Mouse (Mus musculus): Measurements from ENCODE around the gene Map10. TPM values are rescaled to one million over a fixed set of nuclear protein-coding genes. Genes with fewer than 3 reads are reported as not detected.

Gene Map10
- 11.0 and 11.6 TPM in 2 replicates for total RNA-seq (2014; rRNA removed)
- polyA plus RNA-seq (2015; fragmentation: Nextera tagmentation; extraction: Ambion mirVana): 5.8 and 6.9 TPM in 2 replicates

- ATAC-seq (ENCODE audit: low FRiP score) (peak; percentile 77), DNase-seq (ENCODE audit: low spot score) (peak; percentile 93)
- Histone ChIP-seq H3K4me2 (ENCODE audit: low read depth, low read length, poor library complexity, severe bottlenecking) (peak within 1 kb of the TSS; percentile 82), H3K4me3 (ENCODE audit: low read depth, low read length) (peak within 1 kb of the TSS; percentile 46), H3K27ac (ENCODE audit: low read depth, low read length) (peak within 1 kb of the TSS; percentile 75; the same call in 1 of the 2 replicates), H3K36me3 (ENCODE audit: insufficient read depth, low read length) (no peaks in the 10 kb centered on the region), H3K27me3 (ENCODE audit: insufficient read depth, low read length) (no peaks in the 10 kb centered on the region), H3K4me1 (ENCODE audit: insufficient read depth, low read length) (peaks cover 5% of the 10 kb centered on the region; the same call in 1 of the 2 replicates), H3K9ac (replicated peaks; ENCODE audit: low read length, poor library complexity, severe bottlenecking) (peak within 1 kb of the TSS; percentile 57), H3K9me3 (ENCODE audit: low read length) (peaks cover 15% of the 10 kb centered on the region)
- 2% methylated on average over 52 of the region's 62 CpGs for WGBS
- no peak for TF ChIP-seq CTCF (IDR thresholded peaks at IDR 0.05)
These were observed at the start of gene Map10 for GRCm38 (mm10) chr8:125669700-125670195. Map10 (plus strand) TSS chr8:125669818.

DNA sequence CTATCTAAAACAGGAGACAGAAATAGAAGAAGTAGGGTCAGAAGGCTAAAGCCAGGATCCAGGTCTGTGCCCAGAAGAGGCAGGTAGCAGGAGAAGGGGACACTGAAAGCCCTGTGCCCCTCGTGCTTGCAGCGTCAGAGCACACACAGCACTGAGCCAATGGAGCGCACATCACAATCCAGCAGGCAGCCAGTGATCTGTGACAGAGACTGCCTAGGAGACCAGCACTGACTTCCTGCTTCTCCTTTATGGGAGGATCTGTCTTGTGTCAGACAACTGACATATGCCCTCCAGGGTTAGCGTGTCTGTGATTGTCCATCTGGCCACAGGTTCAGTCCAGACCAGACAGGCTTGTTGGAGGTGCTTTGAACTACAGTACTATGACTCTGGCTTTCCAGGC, 49.3 kb upstream of the Map10 start:
- H3K4me1 ChIP-seq (ENCODE audit: insufficient read depth, low read length): peaks cover 3% of the 10 kb centered on the region; the same call in 1 of the 2 replicates
- no peaks in the 10 kb centered on the region for H3K36me3 ChIP-seq (ENCODE audit: insufficient read depth, low read length)
- ATAC-seq (ENCODE audit: low FRiP score) (no peak), DNase-seq (ENCODE audit: low spot score) (peak; percentile 22)
- no peak overlapping the region for H3K4me3 ChIP-seq (ENCODE audit: low read depth, low read length)
- H3K4me2 ChIP-seq (ENCODE audit: low read depth, low read length, poor library complexity, severe bottlenecking): no peak overlapping the region
- no peaks in the 10 kb centered on the region for H3K27me3 ChIP-seq (ENCODE audit: insufficient read depth, low read length)
- no peak overlapping the region for H3K9ac ChIP-seq (replicated peaks; ENCODE audit: low read length, poor library complexity, severe bottlenecking)
- no peak overlapping the region for H3K27ac ChIP-seq (ENCODE audit: low read depth, low read length)
- no peaks in the 10 kb centered on the region for H3K9me3 ChIP-seq (ENCODE audit: low read length)
- WGBS: 73% methylated on average over 4 of the region's 4 CpGs
- TF ChIP-seq CTCF (IDR thresholded peaks at IDR 0.05): no peak

GRCm38 (mm10) chr8:125624287-125624686, 45.3 kb upstream of the Map10 start:
- no peak overlapping the region for H3K27ac ChIP-seq (ENCODE audit: low read depth, low read length)
- DNase-seq (ENCODE audit: low spot score): no peak
- WGBS: 93% methylated on average over 8 of the region's 8 CpGs
- H3K4me1 ChIP-seq (ENCODE audit: insufficient read depth, low read length): peaks cover under 1% of the 10 kb centered on the region; the same call in 1 of the 2 replicates
- no peaks in the 10 kb centered on the region for H3K27me3 ChIP-seq (ENCODE audit: insufficient read depth, low read length)
- no peak overlapping the region for H3K4me2 ChIP-seq (ENCODE audit: low read depth, low read length, poor library complexity, severe bottlenecking)
- H3K9ac ChIP-seq (replicated peaks; ENCODE audit: low read length, poor library complexity, severe bottlenecking): no peak overlapping the region
- no peak for TF ChIP-seq CTCF (IDR thresholded peaks at IDR 0.05)
- H3K36me3 ChIP-seq (ENCODE audit: insufficient read depth, low read length): no peaks in the 10 kb centered on the region
- no peak for ATAC-seq (ENCODE audit: low FRiP score)
- H3K9me3 ChIP-seq (ENCODE audit: low read length): no peaks in the 10 kb centered on the region
- no peak overlapping the region for H3K4me3 ChIP-seq (ENCODE audit: low read depth, low read length)

- no peak overlapping the region for H3K4me3 ChIP-seq (ENCODE audit: low read depth, low read length)
- H3K36me3 ChIP-seq (ENCODE audit: insufficient read depth, low read length): no peaks in the 10 kb centered on the region
- ATAC-seq (ENCODE audit: low FRiP score) (no peak), DNase-seq (ENCODE audit: low spot score) (no peak)
- TF ChIP-seq CTCF (IDR thresholded peaks at IDR 0.05): no peak
- no peaks in the 10 kb centered on the region for H3K27me3 ChIP-seq (ENCODE audit: insufficient read depth, low read length)
- no peak overlapping the region for H3K27ac ChIP-seq (ENCODE audit: low read depth, low read length)
- H3K9ac ChIP-seq (replicated peaks; ENCODE audit: low read length, poor library complexity, severe bottlenecking): no peak overlapping the region
- no peak overlapping the region for H3K4me2 ChIP-seq (ENCODE audit: low read depth, low read length, poor library complexity, severe bottlenecking)
- H3K9me3 ChIP-seq (ENCODE audit: low read length): no peaks in the 10 kb centered on the region
- 91% methylated on average over 8 of the region's 8 CpGs for WGBS
- no peaks in the 10 kb centered on the region for H3K4me1 ChIP-seq (ENCODE audit: insufficient read depth, low read length)
These were observed 43.2 kb upstream of the Map10 start for GRCm38 (mm10) chr8:125626381-125626780.

GRCm38 (mm10) chr8:125628834-125629233, 40.8 kb upstream of the Map10 start:
- H3K4me1 ChIP-seq (ENCODE audit: insufficient read depth, low read length): no peaks in the 10 kb centered on the region
- H3K4me2 ChIP-seq (ENCODE audit: low read depth, low read length, poor library complexity, severe bottlenecking): no peak overlapping the region
- no peaks in the 10 kb centered on the region for H3K27me3 ChIP-seq (ENCODE audit: insufficient read depth, low read length)
- H3K9ac ChIP-seq (replicated peaks; ENCODE audit: low read length, poor library complexity, severe bottlenecking): no peak overlapping the region
- no peak for DNase-seq (ENCODE audit: low spot score)
- H3K9me3 ChIP-seq (ENCODE audit: low read length): no peaks in the 10 kb centered on the region
- no peak for ATAC-seq (ENCODE audit: low FRiP score)
- 90% methylated on average over 1 of the region's 1 CpGs for WGBS
- no peaks in the 10 kb centered on the region for H3K36me3 ChIP-seq (ENCODE audit: insufficient read depth, low read length)
- H3K27ac ChIP-seq (ENCODE audit: low read depth, low read length): no peak overlapping the region
- no peak for TF ChIP-seq CTCF (IDR thresholded peaks at IDR 0.05)
- no peak overlapping the region for H3K4me3 ChIP-seq (ENCODE audit: low read depth, low read length)

DNA sequence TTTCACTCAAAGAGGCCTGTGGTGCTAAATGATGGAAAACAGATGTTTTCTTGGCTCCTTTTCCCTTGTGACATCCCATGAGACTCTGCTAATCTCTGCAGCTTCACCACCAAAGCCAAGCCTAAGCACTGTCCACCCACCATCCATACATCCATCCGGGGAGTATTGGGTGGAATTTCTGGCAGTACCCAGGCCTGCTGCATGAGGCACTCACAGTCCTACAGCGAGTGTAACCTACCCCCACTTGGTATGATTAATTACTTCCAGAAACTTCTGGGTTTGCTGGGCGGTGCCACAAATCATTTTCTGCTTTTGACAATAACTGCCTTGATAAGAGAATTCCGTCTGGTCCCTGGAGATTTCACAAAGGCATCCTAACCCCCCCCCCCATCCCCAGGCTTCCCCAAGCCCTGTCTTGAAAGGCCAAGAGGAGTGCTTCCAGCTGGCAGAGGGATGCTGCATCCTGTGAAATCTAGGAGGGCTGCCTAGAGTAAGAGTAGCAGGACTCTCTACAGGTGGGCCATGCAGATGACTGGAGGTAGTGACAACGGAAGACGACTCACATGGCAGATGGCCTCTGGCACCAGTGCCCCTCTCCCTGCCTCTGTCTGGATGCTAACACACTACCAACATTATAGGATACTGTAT, 31.1 kb upstream of the Map10 start:
- ATAC-seq (ENCODE audit: low FRiP score) (no peak), DNase-seq (ENCODE audit: low spot score) (no peak)
- no peaks in the 10 kb centered on the region for H3K4me1 ChIP-seq (ENCODE audit: insufficient read depth, low read length)
- H3K9me3 ChIP-seq (ENCODE audit: low read length): no peaks in the 10 kb centered on the region
- H3K36me3 ChIP-seq (ENCODE audit: insufficient read depth, low read length): no peaks in the 10 kb centered on the region
- no peak overlapping the region for H3K27ac ChIP-seq (ENCODE audit: low read depth, low read length)
- no peak for TF ChIP-seq CTCF (IDR thresholded peaks at IDR 0.05)
- H3K9ac ChIP-seq (replicated peaks; ENCODE audit: low read length, poor library complexity, severe bottlenecking): no peak overlapping the region
- 81% methylated on average over 6 of the region's 6 CpGs for WGBS
- H3K4me3 ChIP-seq (ENCODE audit: low read depth, low read length): no peak overlapping the region
- H3K27me3 ChIP-seq (ENCODE audit: insufficient read depth, low read length): no peaks in the 10 kb centered on the region
- no peak overlapping the region for H3K4me2 ChIP-seq (ENCODE audit: low read depth, low read length, poor library complexity, severe bottlenecking)
